ENCODE assay signal across 17 mouse cellular contexts in genomic region chr14:45438250-45438930, GRCm38 (mm10). TPM values are rescaled to one million over a fixed set of nuclear protein-coding genes. Genes with fewer than 3 reads are reported as not detected.
DNase-seq lines count a peak whose midpoint lies in the region; ATAC-seq and TF ChIP-seq lines count a peak whose summit lies in the region.
"Had no signal": no experiment of that assay in that cellular context is flagged by ENCODE, and none has a peak within 500 bp of the region (broad histone marks: within the 10 kb centered on the region; RNA-seq: fewer than 3 reads in every experiment).

No protein-coding gene starts in this region.

- no peak overlapping the region for H3K4me2 ChIP-seq in hindbrain, embryonic 11.5 days (replicated peaks; ENCODE audit: low read depth, low read length)
- H3K4me2 ChIP-seq in limb, embryonic 15.5 days, result peak overlapping the region; percentile 6; the same call in 1 of the 2 replicates
- no peak overlapping the region for H3K4me2 ChIP-seq in forebrain, embryonic 15.5 days (replicated peaks)
- H3K4me2 ChIP-seq: heart, embryonic 15.5 days; hindbrain, embryonic 13.5 days; liver, embryonic 12.5 days; stomach, embryonic 15.5 days had no signal

- H3K36me3 ChIP-seq in hindbrain, embryonic 10.5 days, result no peaks in the 10 kb centered on the region
- H3K36me3 ChIP-seq in hindbrain, embryonic 11.5 days (ENCODE audit: control insufficient read depth, insufficient read depth, low read length), result no peaks in the 10 kb centered on the region
- no peaks in the 10 kb centered on the region for H3K36me3 ChIP-seq in limb, embryonic 15.5 days
- H3K36me3 ChIP-seq in forebrain, embryonic 15.5 days, result no peaks in the 10 kb centered on the region
- H3K36me3 ChIP-seq: heart, embryonic 15.5 days; hindbrain, embryonic 13.5 days; liver, embryonic 12.5 days; stomach, embryonic 15.5 days had no signal

- TF ChIP-seq POLR2A in embryonic fibroblast, embryonic 13.5 days (IDR thresholded peaks at IDR 0.05; ENCODE audit: low read depth, low read length), result no peak

- H3K4me3 ChIP-seq in hindbrain, embryonic 10.5 days, result no peak overlapping the region
- H3K4me3 ChIP-seq in hindbrain, embryonic 11.5 days (ENCODE audit: low read depth, low read length), result no peak overlapping the region
- no peak overlapping the region for H3K4me3 ChIP-seq in embryonic fibroblast, embryonic 13.5 days (ENCODE audit: insufficient read depth, low read length)
- no peak overlapping the region for H3K4me3 ChIP-seq in limb, embryonic 15.5 days
- no peak overlapping the region for H3K4me3 ChIP-seq in forebrain, embryonic 15.5 days
- H3K4me3 ChIP-seq: heart, embryonic 15.5 days; hindbrain, embryonic 13.5 days; layer of hippocampus, adult 2 months; left cerebral cortex, adult 2 months; liver, embryonic 12.5 days; megakaryocyte, embryonic 14.5 days; stomach, embryonic 15.5 days had no signal

- H3K27ac ChIP-seq in hindbrain, embryonic 10.5 days, result 0 out of 2 replicates have a peak overlapping the region, but pooled peaks have one; percentile 0
- H3K27ac ChIP-seq in hindbrain, embryonic 11.5 days (ENCODE audit: low read depth, low read length), result no peak overlapping the region
- 0 out of 2 replicates have a peak overlapping the region, but pooled peaks have one; percentile 12 for H3K27ac ChIP-seq in embryonic fibroblast, embryonic 13.5 days (ENCODE audit: insufficient read depth, low read length)
- peak overlapping the region; percentile 38; the same call in 1 of the 2 replicates for H3K27ac ChIP-seq in limb, embryonic 15.5 days
- H3K27ac ChIP-seq in forebrain, embryonic 15.5 days (replicated peaks), result no peak overlapping the region
- H3K27ac ChIP-seq: heart, embryonic 15.5 days; hindbrain, embryonic 13.5 days; layer of hippocampus, adult 2 months; left cerebral cortex, adult 2 months; liver, embryonic 12.5 days; stomach, embryonic 15.5 days had no signal

- no peak for ATAC-seq in hindbrain, embryonic 11.5 days (ENCODE audit: low FRiP score)
- no peak for ATAC-seq in limb, embryonic 15.5 days (ENCODE audit: insufficient number of reproducible peaks, low FRiP score, low TSS enrichment, low read depth)
- ATAC-seq in forebrain, embryonic 15.5 days (replicated peaks), result no peak
- ATAC-seq: intestine, embryonic 16.5 days; liver, embryonic 12.5 days; Patski had no signal

- DNase-seq in hindbrain, embryonic 10.5 days (ENCODE audit: low spot score), result no peak
- no peak for DNase-seq in hindbrain, embryonic 11.5 days (ENCODE audit: low spot score)
- peak; percentile 73 for DNase-seq in embryo, embryonic 10.5 days (ENCODE audit: low spot score)
- no peak for DNase-seq in urinary bladder, postnatal 14 days (ENCODE audit: low spot score)
- DNase-seq: cerebellum, postnatal 36 days had no signal

- H3K4me1 ChIP-seq in hindbrain, embryonic 10.5 days (replicated peaks), result peaks cover 16% of the 10 kb centered on the region
- H3K4me1 ChIP-seq in hindbrain, embryonic 11.5 days (replicated peaks; ENCODE audit: control insufficient read depth, insufficient read depth, low read length), result no peaks in the 10 kb centered on the region; the same call in 1 of the 2 replicates
- H3K4me1 ChIP-seq in embryonic fibroblast, embryonic 13.5 days (ENCODE audit: control insufficient read depth, insufficient read depth, low read length), result peaks cover 12% of the 10 kb centered on the region
- H3K4me1 ChIP-seq in limb, embryonic 15.5 days, result peaks cover 21% of the 10 kb centered on the region
- no peaks in the 10 kb centered on the region for H3K4me1 ChIP-seq in forebrain, embryonic 15.5 days

- H3K27me3 ChIP-seq in hindbrain, embryonic 10.5 days (ENCODE audit: insufficient read depth, poor library complexity, severe bottlenecking), result no peaks in the 10 kb centered on the region
- H3K27me3 ChIP-seq in hindbrain, embryonic 11.5 days (ENCODE audit: control insufficient read depth, insufficient read depth, low read length), result no peaks in the 10 kb centered on the region
- no peaks in the 10 kb centered on the region for H3K27me3 ChIP-seq in limb, embryonic 15.5 days
- no peaks in the 10 kb centered on the region for H3K27me3 ChIP-seq in forebrain, embryonic 15.5 days
- H3K27me3 ChIP-seq: heart, embryonic 15.5 days; hindbrain, embryonic 13.5 days; liver, embryonic 12.5 days; megakaryocyte, embryonic 14.5 days; Patski; stomach, embryonic 15.5 days had no signal

- TF ChIP-seq CTCF in embryonic fibroblast, embryonic 13.5 days (IDR thresholded peaks at IDR 0.05; ENCODE audit: borderline replicate concordance, insufficient read depth, low read length), result no peak

- no peak overlapping the region for H3K9ac ChIP-seq in hindbrain, embryonic 11.5 days (ENCODE audit: low read depth, low read length)
- H3K9ac ChIP-seq in limb, embryonic 15.5 days, result no peak overlapping the region
- H3K9ac ChIP-seq in forebrain, embryonic 15.5 days (replicated peaks), result no peak overlapping the region
- H3K9ac ChIP-seq: heart, embryonic 15.5 days; hindbrain, embryonic 13.5 days; liver, embryonic 12.5 days; stomach, embryonic 15.5 days had no signal

- 80% methylated on average over 19 of the region's 19 CpGs for WGBS in hindbrain, embryonic 10.5 days
- 74% methylated on average over 19 of the region's 19 CpGs for WGBS in hindbrain, embryonic 11.5 days
- 24% methylated on average over 19 of the region's 19 CpGs for WGBS in limb, embryonic 15.5 days
- 80% methylated on average over 19 of the region's 19 CpGs for WGBS in forebrain, embryonic 15.5 days

- H3K9me3 ChIP-seq in hindbrain, embryonic 10.5 days, result no peaks in the 10 kb centered on the region
- no peaks in the 10 kb centered on the region for H3K9me3 ChIP-seq in hindbrain, embryonic 11.5 days (ENCODE audit: control insufficient read depth, low read length)
- no peaks in the 10 kb centered on the region for H3K9me3 ChIP-seq in limb, embryonic 15.5 days
- no peaks in the 10 kb centered on the region for H3K9me3 ChIP-seq in forebrain, embryonic 15.5 days
- H3K9me3 ChIP-seq: heart, embryonic 15.5 days; hindbrain, embryonic 13.5 days; liver, embryonic 12.5 days; megakaryocyte, embryonic 14.5 days; stomach, embryonic 15.5 days had no signal

RNA-seq across cellular contexts. Expression of gene Gnpnat1, which starts 33.7 kb away (rescaled TPM):
- 38.6 and 46.1 TPM in 2 replicates for polyA plus RNA-seq in hindbrain, embryonic 10.5 days (2016; fragmentation: Nextera tagmentation; extraction: Ambion mirVana)
- polyA plus RNA-seq in hindbrain, embryonic 11.5 days (2014; fragmentation: Nextera tagmentation; extraction: Ambion mirVana), result 41.7 and 44.5 TPM in 2 replicates
- 90.3 and 97.4 TPM in 2 replicates for polyA plus RNA-seq in embryonic fibroblast, embryonic 13.5 days (2011; ENCODE audit: insufficient read length, low read depth, missing spikeins)
- 41.9 and 45.8 TPM in 2 replicates for polyA plus RNA-seq in limb, embryonic 15.5 days (2015; fragmentation: Nextera tagmentation; extraction: Ambion mirVana)
- polyA plus RNA-seq in forebrain, embryonic 15.5 days (2015; fragmentation: Nextera tagmentation; extraction: Ambion mirVana), result 22.1 and 23.2 TPM in 2 replicates

Comparison
In these comparisons a context has a peak if more than half of its experiments do, and no peak if none do; other contexts are left out.
1. H3K27ac ChIP-seq: peak in hindbrain, embryonic 10.5 days (single experiment), embryonic fibroblast, embryonic 13.5 days (single experiment) and limb, embryonic 15.5 days (single experiment); none in hindbrain, embryonic 11.5 days (single experiment) and forebrain, embryonic 15.5 days (single experiment).